Mouse (Mus musculus) cerebellum, adult 9-10 months (tissue): ENCODE measurements around the gene Mus81.

Experiments used
- DNase-seq: peaks from one replicate; pipeline ENCODE4 v3.0.0; 2022

The Mus81 gene

GRCm38 (mm10) chr19:5490898-5491708 is 2.9 kb upstream of the Mus81 start:
- peak; percentile 84 for DNase-seq

GRCm38 (mm10) chr19:5490313-5490897 is 2.2 kb upstream of the Mus81 start, which contains the start of gene Cfl1:
Cfl1 (plus strand) TSS chr19:5490455.
- DNase-seq, result peak; percentile 94

GRCm38 (mm10) chr19:5489721-5490120 is 1.5 kb upstream of the Mus81 start:
- peak; percentile 68 for DNase-seq

- DNase-seq, result peak; percentile 96
These were observed 823 bp upstream of the Mus81 start for GRCm38 (mm10) chr19:5488878-5489571.

- no peak for DNase-seq
These were observed 1.4 kb downstream of the Mus81 start for GRCm38 (mm10) chr19:5486771-5487170.

DNA sequence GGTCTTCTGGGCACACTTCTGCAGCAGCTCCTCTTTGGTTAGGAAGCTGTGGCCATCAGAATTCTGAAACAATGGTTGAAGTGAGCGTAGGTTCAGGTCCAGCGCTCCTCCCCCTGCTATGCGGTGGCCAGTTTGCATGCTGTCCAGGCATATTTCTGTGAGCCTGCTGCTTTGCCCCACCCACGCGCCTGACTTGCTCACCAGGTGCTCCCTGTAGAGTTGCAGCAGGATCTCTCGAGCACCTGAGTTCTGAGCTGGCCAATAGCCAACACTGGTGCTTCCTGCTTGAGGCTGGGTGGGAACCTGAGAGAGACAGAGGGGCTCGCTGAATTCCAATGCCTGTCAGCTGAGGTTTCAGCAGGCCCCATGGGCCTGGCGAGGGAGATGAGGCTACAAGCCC is 1.9 kb downstream of the Mus81 start:
- DNase-seq, result peak; percentile 88

DNA sequence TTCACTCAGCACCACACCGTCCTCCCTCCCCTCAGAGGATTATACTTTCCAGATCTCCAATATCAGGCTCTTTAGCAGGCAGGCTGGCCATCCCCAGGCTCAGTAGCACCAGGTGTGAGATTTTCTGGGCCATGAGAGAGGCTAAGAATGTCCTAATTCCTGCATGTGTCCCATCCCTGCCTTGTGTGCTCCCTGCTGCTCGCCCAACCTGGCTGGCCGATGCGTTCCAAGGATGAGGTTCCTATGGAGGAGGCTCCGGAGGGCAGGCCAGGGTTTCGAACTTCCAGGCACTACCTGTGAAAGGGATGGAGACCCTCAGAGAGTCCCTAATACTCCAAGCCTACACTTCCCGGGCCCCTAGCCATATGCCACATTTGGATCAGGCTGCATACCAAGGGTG is 2.4 kb downstream of the Mus81 start:
- DNase-seq, result peak; percentile 93

DNA sequence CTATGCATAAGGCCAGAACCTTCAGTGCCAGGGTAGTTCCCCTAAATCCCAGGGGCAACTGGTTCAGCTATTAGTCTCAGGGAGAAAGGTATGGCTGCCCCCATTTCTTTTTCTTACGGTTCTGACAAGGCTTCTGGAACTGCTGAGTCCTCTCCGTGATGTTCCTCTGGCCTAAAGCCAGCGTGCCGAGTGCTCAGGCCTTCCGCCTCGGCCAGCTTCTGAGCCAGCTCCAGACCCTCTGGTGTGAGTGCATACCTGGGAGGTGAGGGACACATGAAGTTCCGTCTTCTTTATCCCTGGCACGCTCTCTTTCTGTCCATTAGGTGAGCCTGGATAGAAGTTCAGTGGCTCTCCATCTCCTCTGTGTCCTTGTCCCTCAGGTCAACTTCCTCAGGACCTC is 2.8 kb downstream of the Mus81 start:
- DNase-seq, result no peak

DNA sequence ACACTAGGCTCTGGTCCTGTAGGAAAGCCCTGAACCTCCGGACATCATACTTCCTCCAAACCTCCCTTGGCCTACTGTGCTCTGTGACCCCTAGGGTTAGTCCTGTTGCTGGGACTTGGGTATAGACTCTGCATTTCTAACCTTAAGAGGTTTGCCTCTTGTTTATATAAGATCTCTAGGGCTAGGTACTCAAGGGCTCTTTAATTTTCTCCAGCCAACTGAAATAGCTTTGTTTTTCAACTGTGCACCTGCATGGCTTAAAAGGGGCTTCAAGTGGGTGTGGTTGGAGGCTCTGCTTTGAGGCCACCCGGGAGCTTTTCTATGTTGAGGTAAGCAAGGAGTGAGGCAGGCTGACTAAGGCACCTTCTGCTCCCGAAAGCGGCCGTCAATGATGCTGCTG is 3.7 kb downstream of the Mus81 start:
- peak; percentile 54 for DNase-seq

- DNase-seq, result peak; percentile 63
These were observed 4.5 kb downstream of the Mus81 start for GRCm38 (mm10) chr19:5483386-5484359.

- peak; percentile 39 for DNase-seq
These were observed 6.8 kb downstream of the Mus81 start for GRCm38 (mm10) chr19:5481398-5481797.

GRCm38 (mm10) chr19:5480016-5480415 is 8.2 kb downstream of the Mus81 start:
- DNase-seq, result no peak

DNA sequence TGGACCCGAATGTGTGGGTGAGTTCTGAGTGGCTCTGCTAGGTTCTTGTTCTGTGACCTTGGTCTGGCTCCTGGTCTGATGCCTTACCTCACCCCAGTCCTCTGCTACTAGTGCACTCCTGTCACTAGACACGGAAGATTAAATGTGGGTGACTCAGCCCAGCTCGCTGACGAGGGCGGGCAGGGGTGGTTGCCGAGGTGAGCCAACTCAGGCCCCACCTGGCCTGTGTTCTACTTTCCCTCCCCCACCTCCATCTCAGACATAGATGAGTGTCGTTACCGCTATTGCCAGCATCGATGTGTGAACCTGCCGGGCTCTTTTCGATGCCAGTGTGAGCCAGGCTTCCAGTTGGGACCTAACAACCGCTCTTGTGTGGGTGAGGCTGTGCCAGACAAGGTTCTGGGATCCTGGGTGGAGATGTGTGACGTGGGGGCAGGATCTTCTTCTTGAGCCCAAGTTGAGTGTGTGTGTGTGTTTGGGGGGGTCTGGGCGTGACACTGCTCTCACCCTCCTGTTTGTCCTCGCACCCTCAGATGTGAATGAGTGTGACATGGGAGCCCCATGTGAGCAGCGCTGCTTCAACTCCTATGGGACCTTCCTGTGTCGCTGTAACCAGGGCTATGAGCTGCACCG is 10.4 kb downstream of the Mus81 start:
- peak; percentile 48 for DNase-seq

GRCm38 (mm10) chr19:5477004-5477667 is 11.1 kb downstream of the Mus81 start:
- DNase-seq, result peak; percentile 63

- DNase-seq, result peak; percentile 69
These were observed 13.0 kb downstream of the Mus81 start for GRCm38 (mm10) chr19:5475069-5475714.

- DNase-seq, result peak; percentile 58
These were observed 13.7 kb downstream of the Mus81 start for GRCm38 (mm10) chr19:5474281-5475068.

DNA sequence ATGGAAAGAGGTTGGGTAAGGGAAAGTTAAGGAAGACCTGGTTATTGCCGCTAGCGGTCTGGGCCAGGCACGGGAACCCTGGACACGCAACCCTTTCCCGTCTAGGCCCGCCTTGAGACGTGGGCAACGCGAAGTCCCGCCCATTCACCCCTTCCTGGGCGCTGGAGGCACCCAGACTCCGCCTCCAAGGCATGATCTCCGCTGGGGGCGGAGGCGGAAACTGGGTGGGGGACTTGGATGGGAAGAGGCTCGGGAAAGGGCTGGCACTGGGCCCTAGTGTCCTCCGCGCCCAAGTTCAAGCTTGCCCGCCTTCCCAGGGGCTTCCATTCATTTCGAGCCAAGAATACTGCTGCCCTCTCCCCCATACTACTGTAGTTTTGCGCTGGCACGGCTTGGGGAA is 14.5 kb downstream of the Mus81 start, which contains the start of gene Efemp2:
TSS of gene Efemp2 (plus strand) at position 235 of the 400 bp plus-strand sequence.
- peak; percentile 74 for DNase-seq

DNA sequence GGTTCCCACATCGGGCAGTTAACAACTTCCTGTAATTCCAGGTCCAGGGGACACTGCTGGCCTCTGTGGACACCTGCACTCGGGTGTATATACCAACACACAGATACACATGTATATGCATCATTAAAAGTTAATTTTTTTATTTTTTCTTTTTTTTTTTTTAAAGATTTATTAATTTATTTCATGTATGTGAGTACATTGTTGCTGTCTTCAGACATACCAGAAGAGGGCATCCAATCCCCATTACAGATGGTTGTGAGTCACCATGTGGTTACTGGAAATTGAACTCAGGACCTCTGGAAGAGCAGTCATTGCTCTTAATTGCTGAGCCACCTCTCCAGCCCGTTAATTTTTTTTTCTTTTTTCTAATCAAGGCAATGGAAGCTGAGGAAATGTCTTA is 15.3 kb downstream of the Mus81 start:
- no peak for DNase-seq

- no peak for DNase-seq
These were observed 16.4 kb downstream of the Mus81 start for GRCm38 (mm10) chr19:5471846-5472245.

DNA sequence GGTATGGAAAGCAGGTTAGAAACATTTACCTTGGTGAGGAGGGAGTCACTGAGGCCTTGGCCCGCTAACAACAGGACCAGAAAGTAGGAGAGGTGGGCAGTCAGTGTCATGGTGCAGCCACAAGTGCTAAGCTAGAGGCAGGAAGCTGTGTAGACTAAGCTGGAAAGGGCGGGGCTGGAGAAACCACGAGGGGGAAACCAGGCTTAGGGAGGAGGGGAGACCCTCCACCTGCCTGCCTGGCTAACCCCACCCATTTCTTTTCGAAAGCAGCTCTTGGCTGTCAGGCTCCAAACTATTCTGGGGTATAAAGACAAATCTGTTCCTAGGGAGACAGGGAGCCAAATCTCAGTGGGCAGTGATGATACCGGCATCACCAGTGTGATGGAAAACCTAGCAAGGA is 19.8 kb downstream of the Mus81 start, which contains the start of gene Ctsw:
TSS of gene Ctsw (minus strand) at position 134 of the 400 bp plus-strand sequence.
- no peak for DNase-seq
